Mouse (Mus musculus): Measurements from ENCODE around the gene Paxbp1. TPM values are rescaled to one million over a fixed set of nuclear protein-coding genes. Genes with fewer than 3 reads are reported as not detected.

The Paxbp1 gene
- 1 to 10 TPM in 1 of 2 experiments, under 1 TPM in 1; 0.29 to 5.8 TPM for polyA plus RNA-seq (2012; fragmentation: generic; extraction: Trizol)

DNA sequence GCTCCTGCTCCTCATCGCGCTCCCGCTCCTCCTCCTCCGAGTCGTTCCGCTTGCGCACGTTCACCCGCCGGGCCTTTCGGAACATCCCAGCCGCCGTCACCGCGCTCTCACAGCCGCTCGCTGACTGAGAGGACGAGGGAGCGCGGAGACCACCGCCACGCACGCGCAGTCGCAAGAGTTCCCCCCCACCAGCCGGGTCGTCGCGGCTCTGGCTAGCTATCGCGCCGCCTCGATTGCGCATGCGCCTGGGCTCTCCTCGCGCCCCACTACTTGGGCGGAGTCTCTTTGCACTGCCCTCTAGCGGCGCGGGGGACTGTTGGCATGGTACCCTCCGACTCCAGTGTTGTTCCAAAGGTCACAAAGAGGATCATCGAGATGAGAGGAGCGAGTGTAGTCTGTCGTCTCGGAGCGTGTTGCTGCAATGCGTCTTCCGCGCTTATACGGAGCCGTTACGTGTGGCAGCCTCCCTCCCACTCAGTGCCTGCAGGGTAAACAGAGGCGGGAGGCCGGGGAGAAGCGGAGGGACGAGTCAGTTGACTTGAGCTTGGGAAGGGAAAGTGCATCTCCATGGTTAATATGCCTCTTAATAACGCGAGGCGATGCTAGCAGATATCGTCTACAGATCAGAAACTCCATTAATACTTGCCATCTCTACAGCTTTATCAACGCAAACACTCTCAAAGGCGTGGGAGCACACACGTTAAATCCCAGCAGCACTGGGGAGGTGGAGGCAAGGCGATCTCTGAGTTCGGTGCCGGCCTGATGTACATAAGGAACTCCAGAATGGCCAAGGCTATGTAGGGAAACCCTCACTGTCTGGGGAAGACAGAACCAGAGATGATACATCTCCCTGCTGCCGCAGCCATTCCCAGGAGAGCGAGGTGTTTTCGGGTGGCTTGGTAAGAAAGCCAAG, at the start of gene Paxbp1:
TSS of gene Paxbp1 (minus strand) at position 274 of the 913 bp plus-strand sequence.

DNA sequence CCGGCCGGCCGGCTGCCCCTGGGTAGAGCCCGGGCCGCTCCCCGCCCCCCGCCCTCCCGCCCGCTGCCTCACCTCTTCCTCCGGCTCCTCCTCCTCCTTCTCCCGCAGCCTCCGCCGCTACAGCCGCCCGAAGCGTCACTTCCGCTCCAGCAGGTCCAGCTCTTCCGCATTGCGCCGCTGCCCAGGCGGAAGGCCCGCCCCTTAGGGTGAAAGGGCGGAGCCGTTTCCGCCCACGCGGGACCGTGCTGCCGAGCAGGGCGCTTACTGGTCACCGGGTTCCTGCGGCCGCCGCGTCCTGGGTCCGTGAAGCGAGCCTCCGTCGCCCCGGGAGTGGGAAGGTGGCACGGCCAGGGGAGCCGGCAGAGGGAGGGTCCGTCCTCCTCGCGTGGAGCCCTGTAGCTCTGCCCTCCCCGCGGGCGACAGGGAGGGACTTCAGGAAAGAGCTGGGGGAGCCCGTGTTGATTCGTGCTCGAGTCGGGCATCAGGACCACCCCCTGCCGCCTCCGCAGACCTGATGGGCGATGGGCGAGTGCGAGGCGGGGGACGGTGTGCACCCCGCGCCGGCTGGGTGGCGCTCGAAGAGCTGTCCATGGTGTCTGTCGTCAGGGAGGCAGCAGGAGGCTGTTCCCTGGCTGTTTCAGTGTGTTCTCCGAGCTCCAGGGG, 33.2 kb downstream of the Paxbp1 start, which contains the start of gene Synj1:
TSS of gene Synj1 (minus strand) at position 288 of the 663 bp plus-strand sequence.

Other genes with a start within 250 kb of the Paxbp1 start
- gene Urb1, start 234.1 kb downstream of the Paxbp1 start, polyA plus RNA-seq (2012; fragmentation: generic; extraction: Trizol): 1 to 10 TPM; 1.1 to 3.2 TPM
- gene Eva1c, start 217.8 kb downstream of the Paxbp1 start, polyA plus RNA-seq (2012; fragmentation: generic; extraction: Trizol): 10 to 100 TPM; 22.1 to 31.0 TPM
- 10 to 100 TPM; 16.8 to 17.3 TPM for gene Cfap298, start 109.4 kb downstream of the Paxbp1 start, polyA plus RNA-seq (2012; fragmentation: generic; extraction: Trizol)
- gene Synj1, start 33.2 kb downstream of the Paxbp1 start, polyA plus RNA-seq (2012; fragmentation: generic; extraction: Trizol): 1 to 10 TPM in 1 of 2 experiments, under 1 TPM in 1; 0.82 to 8.5 TPM
- gene 4932438H23Rik, start 50.6 kb upstream of the Paxbp1 start, polyA plus RNA-seq (2012; fragmentation: generic; extraction: Trizol): not detected
- not detected for gene Olig2, start 180.9 kb upstream of the Paxbp1 start, polyA plus RNA-seq (2012; fragmentation: generic; extraction: Trizol)
- not detected for gene Olig1, start 225.2 kb upstream of the Paxbp1 start, polyA plus RNA-seq (2012; fragmentation: generic; extraction: Trizol)

Measured in C3H10T1/2 (cell line).